Mouse (Mus musculus): ENCODE measurements around the gene Cacng6. TPM values are rescaled to one million over a fixed set of nuclear protein-coding genes. Genes with fewer than 3 reads are reported as not detected.
"Not testable (repeated sequence)": the region's sequence is repeated elsewhere in the genome, so short reads cannot be mapped to it uniquely, and the experiment has no call there.

Cacng6 gene
- polyA plus RNA-seq, 1 experiment from 2014 or later = 0.29 TPM

DNA sequence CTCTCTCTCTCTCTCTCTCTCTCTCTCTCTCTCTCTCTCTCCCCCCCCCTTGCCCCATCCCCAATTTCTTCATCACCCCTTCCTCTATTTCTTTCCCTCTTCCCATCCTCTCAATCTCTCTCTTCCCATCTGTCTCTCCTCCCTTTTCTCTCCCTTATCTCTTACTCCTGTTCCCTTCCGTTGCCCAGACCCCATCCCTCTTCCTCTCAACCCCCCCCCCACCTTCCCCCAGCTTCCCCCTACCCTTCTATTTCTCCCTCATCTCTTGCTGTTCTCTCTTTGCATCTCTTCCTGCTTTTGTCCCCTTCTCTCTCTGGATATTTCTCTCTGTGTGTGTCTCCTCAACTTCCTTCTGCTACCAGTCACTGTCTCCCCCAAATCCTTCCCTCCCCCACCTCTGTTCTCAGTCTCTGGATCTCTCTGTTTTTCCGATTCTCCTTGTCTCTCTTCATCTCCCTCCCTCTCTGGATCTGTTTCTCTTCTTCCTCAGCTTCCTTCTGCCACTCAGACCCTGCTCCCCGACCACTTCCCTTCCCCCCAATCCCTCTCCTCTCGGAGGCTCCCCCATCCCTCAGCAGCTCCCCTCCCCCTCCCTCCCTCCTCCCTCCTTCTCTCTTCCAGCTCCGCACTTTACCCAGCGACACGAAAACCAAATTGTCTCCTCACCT is 33.4 kb upstream of the Cacng6 start, which contains the start of gene Cacng8:
TSS of gene Cacng8 (plus strand) at position 271 of the 668 bp plus-strand sequence.
- Histone ChIP-seq H3K27ac (ENCODE audit: low read depth, low read length) (no peak within 1 kb of the TSS), H3K4me2 (ENCODE audit: low read depth, low read length) (peak within 1 kb of the TSS; percentile 74), H3K27me3 (ENCODE audit: control insufficient read depth, insufficient read depth, low read length) (no peaks in the 10 kb centered on the region), H3K4me1 (ENCODE audit: control insufficient read depth, insufficient read depth, low read length) (peaks cover 17% of the 10 kb centered on the region; the same call in 1 of the 2 replicates), H3K9ac (replicated peaks; ENCODE audit: low read depth, low read length) (peak within 1 kb of the TSS; percentile 54; the same call in 1 of the 2 replicates), H3K4me3 (ENCODE audit: low read depth, low read length) (peak within 1 kb of the TSS; percentile 51), H3K9me3 (ENCODE audit: control insufficient read depth, low read length) (no peaks in the 10 kb centered on the region), H3K36me3 (ENCODE audit: control insufficient read depth, insufficient read depth, low read length) (peaks cover 6% of the 10 kb centered on the region; the same call in 1 of the 2 replicates)
- peak; percentile 33; the same call in 1 of the 2 replicates for ATAC-seq (ENCODE audit: low read depth)
- WGBS = 0% methylated on average over 7 of the region's 7 CpGs

- no peak overlapping the region for H3K27ac ChIP-seq (ENCODE audit: low read depth, low read length)
- peak; percentile 9; the same call in 1 of the 2 replicates for ATAC-seq (ENCODE audit: low read depth)
These were observed 32.9 kb upstream of the Cacng6 start for GRCm38 (mm10) chr7:3391081-3391451.

GRCm38 (mm10) chr7:3391809-3392208 is 32.2 kb upstream of the Cacng6 start:
- Histone ChIP-seq H3K4me3 (ENCODE audit: low read depth, low read length) (peak overlapping the region; percentile 51), H3K27me3 (ENCODE audit: control insufficient read depth, insufficient read depth, low read length) (no peaks in the 10 kb centered on the region), H3K36me3 (ENCODE audit: control insufficient read depth, insufficient read depth, low read length) (peaks cover 6% of the 10 kb centered on the region; the same call in 1 of the 2 replicates), H3K4me1 (ENCODE audit: control insufficient read depth, insufficient read depth, low read length) (peaks cover 17% of the 10 kb centered on the region; the same call in 1 of the 2 replicates), H3K4me2 (ENCODE audit: low read depth, low read length) (peak overlapping the region; percentile 74), H3K9ac (replicated peaks; ENCODE audit: low read depth, low read length) (peak overlapping the region; percentile 34; the same call in 1 of the 2 replicates), H3K27ac (ENCODE audit: low read depth, low read length) (no peak overlapping the region), H3K9me3 (ENCODE audit: control insufficient read depth, low read length) (no peaks in the 10 kb centered on the region)
- 4% methylated on average over 4 of the region's 4 CpGs for WGBS
- peak; percentile 62; the same call in 1 of the 2 replicates for ATAC-seq (ENCODE audit: low read depth)

More at GRCm38 (mm10) chr7:3391081-3391451, 32.9 kb upstream of the Cacng6 start:
- WGBS = 2% methylated on average over 12 of the region's 12 CpGs
- Histone ChIP-seq H3K9me3 (ENCODE audit: control insufficient read depth, low read length) (no peaks in the 10 kb centered on the region), H3K4me2 (ENCODE audit: low read depth, low read length) (peak overlapping the region; percentile 74), H3K4me3 (ENCODE audit: low read depth, low read length) (peak overlapping the region; percentile 51), H3K4me1 (ENCODE audit: control insufficient read depth, insufficient read depth, low read length) (peaks cover 17% of the 10 kb centered on the region; the same call in 1 of the 2 replicates), H3K36me3 (ENCODE audit: control insufficient read depth, insufficient read depth, low read length) (peaks cover 6% of the 10 kb centered on the region; the same call in 1 of the 2 replicates), H3K9ac (replicated peaks; ENCODE audit: low read depth, low read length) (peak overlapping the region; percentile 54; the same call in 1 of the 2 replicates), H3K27me3 (ENCODE audit: control insufficient read depth, insufficient read depth, low read length) (no peaks in the 10 kb centered on the region)

DNA sequence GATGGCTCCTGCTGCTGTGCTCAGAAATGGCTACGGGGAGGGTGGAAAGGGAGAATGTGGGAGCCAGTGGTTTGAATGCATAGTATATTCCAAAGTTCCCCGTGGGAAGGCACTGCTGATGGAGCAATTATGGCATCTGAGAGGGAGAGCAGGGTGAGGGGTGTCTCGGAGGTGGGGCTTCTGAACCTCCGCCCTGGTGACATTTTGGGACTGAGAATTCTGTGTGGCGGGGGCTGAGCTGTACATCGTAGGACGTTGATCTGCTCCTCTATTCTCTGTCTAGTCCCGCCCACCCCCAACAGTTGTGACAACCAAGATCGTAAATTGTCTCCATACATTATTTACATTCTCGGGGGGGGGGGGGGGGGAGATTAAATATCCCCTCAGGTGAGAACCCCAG is 26.6 kb upstream of the Cacng6 start:
- Histone ChIP-seq H3K4me3 (ENCODE audit: low read depth, low read length) (no peak overlapping the region), H3K4me1 (ENCODE audit: control insufficient read depth, insufficient read depth, low read length) (peaks cover 8% of the 10 kb centered on the region; the same call in 1 of the 2 replicates), H3K27me3 (ENCODE audit: control insufficient read depth, insufficient read depth, low read length) (no peaks in the 10 kb centered on the region), H3K4me2 (ENCODE audit: low read depth, low read length) (peak overlapping the region; percentile 29), H3K27ac (ENCODE audit: low read depth, low read length) (no peak overlapping the region), H3K9me3 (ENCODE audit: control insufficient read depth, low read length) (no peaks in the 10 kb centered on the region), H3K36me3 (ENCODE audit: control insufficient read depth, insufficient read depth, low read length) (peaks cover 6% of the 10 kb centered on the region; the same call in 1 of the 2 replicates), H3K9ac (replicated peaks; ENCODE audit: low read depth, low read length) (no peak overlapping the region)
- 34% methylated on average over 10 of the region's 10 CpGs for WGBS
- ATAC-seq (ENCODE audit: low read depth) = no peak; the same call in 1 of the 2 replicates

- H3K27ac ChIP-seq (ENCODE audit: low read depth, low read length) = no peak overlapping the region
- no peak overlapping the region for H3K4me3 ChIP-seq (ENCODE audit: low read depth, low read length)
- H3K9me3 ChIP-seq (ENCODE audit: control insufficient read depth, low read length) = no peaks in the 10 kb centered on the region
- WGBS = 9% methylated on average over 7 of the region's 7 CpGs
- H3K4me1 ChIP-seq (ENCODE audit: control insufficient read depth, insufficient read depth, low read length) = peaks cover 8% of the 10 kb centered on the region; the same call in 1 of the 2 replicates
- H3K36me3 ChIP-seq (ENCODE audit: control insufficient read depth, insufficient read depth, low read length) = peaks cover 6% of the 10 kb centered on the region; the same call in 1 of the 2 replicates
- H3K27me3 ChIP-seq (ENCODE audit: control insufficient read depth, insufficient read depth, low read length) = no peaks in the 10 kb centered on the region
- no peak overlapping the region for H3K9ac ChIP-seq (replicated peaks; ENCODE audit: low read depth, low read length)
- H3K4me2 ChIP-seq (ENCODE audit: low read depth, low read length) = peak overlapping the region; percentile 29
- peak; percentile 75 for ATAC-seq (ENCODE audit: low read depth)
These were observed 26.2 kb upstream of the Cacng6 start for GRCm38 (mm10) chr7:3397797-3398196.

DNA sequence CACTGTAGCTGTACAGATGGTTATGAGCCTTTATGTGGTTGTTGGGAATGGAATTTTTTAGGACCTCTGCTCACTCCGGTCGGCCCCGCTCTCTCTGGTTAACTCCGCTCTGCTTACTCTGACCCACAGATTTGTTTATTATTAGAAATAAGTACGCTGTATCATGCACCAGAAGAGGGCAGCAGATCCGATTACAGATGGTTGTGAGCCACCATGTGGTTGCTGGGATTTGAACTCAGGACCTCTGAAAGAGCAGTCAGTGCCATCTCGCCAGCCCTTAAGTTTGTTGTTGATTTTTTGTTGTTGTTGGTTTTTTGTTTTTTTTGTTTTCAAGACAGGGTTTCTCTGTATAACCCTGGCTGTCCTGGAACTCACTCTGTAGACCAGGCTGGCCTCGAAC is 25.6 kb upstream of the Cacng6 start:
- not testable (repeated sequence) for H3K4me2 ChIP-seq (ENCODE audit: low read depth, low read length); H3K9ac ChIP-seq (replicated peaks; ENCODE audit: low read depth, low read length); H3K4me3 ChIP-seq (ENCODE audit: low read depth, low read length); ATAC-seq (ENCODE audit: low read depth); H3K9me3 ChIP-seq (ENCODE audit: control insufficient read depth, low read length); H3K27me3 ChIP-seq (ENCODE audit: control insufficient read depth, insufficient read depth, low read length); H3K27ac ChIP-seq (ENCODE audit: low read depth, low read length); H3K4me1 ChIP-seq (ENCODE audit: control insufficient read depth, insufficient read depth, low read length); H3K36me3 ChIP-seq (ENCODE audit: control insufficient read depth, insufficient read depth, low read length)
- 91% methylated on average over 8 of the region's 8 CpGs for WGBS

- ATAC-seq (ENCODE audit: low read depth) = no peak
- Histone ChIP-seq H3K4me2 (ENCODE audit: low read depth, low read length) (no peak overlapping the region), H3K27ac (ENCODE audit: low read depth, low read length) (no peak overlapping the region), H3K4me3 (ENCODE audit: low read depth, low read length) (no peak overlapping the region), H3K36me3 (ENCODE audit: control insufficient read depth, insufficient read depth, low read length) (no peaks in the 10 kb centered on the region), H3K4me1 (ENCODE audit: control insufficient read depth, insufficient read depth, low read length) (peaks cover 8% of the 10 kb centered on the region; the same call in 1 of the 2 replicates), H3K9me3 (ENCODE audit: control insufficient read depth, low read length) (no peaks in the 10 kb centered on the region), H3K27me3 (ENCODE audit: control insufficient read depth, insufficient read depth, low read length) (no peaks in the 10 kb centered on the region), H3K9ac (replicated peaks; ENCODE audit: low read depth, low read length) (no peak overlapping the region)
These were observed 24.1 kb upstream of the Cacng6 start for GRCm38 (mm10) chr7:3399937-3400336.

DNA sequence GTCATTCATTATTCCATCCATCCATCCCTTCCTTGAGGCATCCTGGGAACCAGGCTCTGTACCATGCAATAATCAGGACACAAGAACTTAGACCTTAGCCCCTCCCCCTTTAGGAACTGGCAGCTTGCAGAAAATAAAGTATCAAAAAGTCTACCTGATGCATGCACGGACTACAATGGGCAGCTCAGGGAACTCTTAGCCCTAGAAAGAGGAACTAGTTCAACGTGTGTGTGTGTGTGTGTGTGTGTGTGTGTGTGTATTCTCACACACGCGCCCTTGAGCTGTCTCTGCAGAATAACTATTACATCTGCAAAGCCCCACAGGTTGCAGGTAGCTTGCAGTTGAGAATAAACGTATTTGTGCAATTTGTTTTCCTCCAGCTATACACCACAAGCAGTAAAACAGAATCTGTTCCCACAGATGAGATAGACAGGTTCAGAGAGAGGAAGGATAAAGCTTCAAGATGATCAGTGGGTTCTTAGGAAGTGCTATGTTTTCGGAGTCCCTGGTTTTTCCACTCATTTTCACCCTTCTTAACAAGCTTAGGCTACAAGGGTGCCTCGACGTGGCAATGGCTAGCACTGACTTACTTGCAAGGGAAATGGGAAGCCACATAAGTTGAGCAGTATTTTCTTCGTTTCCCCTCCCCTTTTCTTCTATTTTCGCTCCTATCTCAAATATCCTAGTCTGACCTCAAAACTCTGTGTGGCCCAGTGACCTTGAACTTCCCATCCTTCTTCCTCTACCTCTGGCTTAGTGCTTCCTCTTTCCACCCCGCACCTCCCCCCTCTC is 14.1 kb upstream of the Cacng6 start:
- WGBS = 71% methylated on average over 11 of the region's 11 CpGs
- no peak for ATAC-seq (ENCODE audit: low read depth)
- H3K9me3 ChIP-seq (ENCODE audit: control insufficient read depth, low read length) = no peaks in the 10 kb centered on the region
- H3K9ac ChIP-seq (replicated peaks; ENCODE audit: low read depth, low read length) = no peak overlapping the region
- H3K27me3 ChIP-seq (ENCODE audit: control insufficient read depth, insufficient read depth, low read length) = peaks cover 20% of the 10 kb centered on the region
- no peaks in the 10 kb centered on the region for H3K36me3 ChIP-seq (ENCODE audit: control insufficient read depth, insufficient read depth, low read length)
- H3K4me1 ChIP-seq (ENCODE audit: control insufficient read depth, insufficient read depth, low read length) = peaks cover 5% of the 10 kb centered on the region
- H3K4me3 ChIP-seq (ENCODE audit: low read depth, low read length) = no peak overlapping the region
- H3K4me2 ChIP-seq (ENCODE audit: low read depth, low read length) = no peak overlapping the region
- no peak overlapping the region for H3K27ac ChIP-seq (ENCODE audit: low read depth, low read length)

All from neural tube, embryonic 14.5 days (tissue).